Mouse (Mus musculus) neutrophil, adult 83 days (primary cell): ENCODE results near the gene Zkscan4. TPM values are rescaled to one million over a fixed set of nuclear protein-coding genes. Genes with fewer than 3 reads are reported as not detected.

Experiments
- total RNA-seq, 2 experiments: library from RNA; stranded (reverse); gene quantifications; one replicate each; pipeline ENCODE4 v1.2.4; 2023

The Zkscan4 gene
- under 1 TPM in 1 of 2 experiments, not detected in 1; 0.22 TPM for total RNA-seq

GRCm38 (mm10) chr13:21478759-21479670, at the start of gene Zkscan4, which contains the start of gene Gm10065:
Gene Zkscan4, plus strand, starts transcription at chr13:21478907.
Gene Gm10065, minus strand, starts transcription at chr13:21479441.

GRCm38 (mm10) chr13:21440503-21441206, 38.1 kb upstream of the Zkscan4 start, which contains the start of gene Pgbd1:
Gene Pgbd1, minus strand, starts transcription at chr13:21441058.

GRCm38 (mm10) chr13:21453449-21453848, 25.3 kb upstream of the Zkscan4 start, which contains the start of gene Zscan26:
Gene Zscan26, minus strand, starts transcription at chr13:21453730.

GRCm38 (mm10) chr13:21468061-21469019, 10.4 kb upstream of the Zkscan4 start, which contains the start of gene Nkapl:
Gene Nkapl, minus strand, starts transcription at chr13:21468509.

GRCm38 (mm10) chr13:21495080-21495479, 16.4 kb downstream of the Zkscan4 start, which contains the start of gene AK157302:
Gene AK157302, plus strand, starts transcription at chr13:21495223.

GRCm38 (mm10) chr13:21501182-21501581, 22.5 kb downstream of the Zkscan4 start, which contains the start of gene Gm11273:
Gene Gm11273, minus strand, starts transcription at chr13:21501418.

GRCm38 (mm10) chr13:21530781-21531201, 52.1 kb downstream of the Zkscan4 start, which contains the start of gene Zkscan8:
Gene Zkscan8, minus strand, starts transcription at chr13:21531120.

Other genes starting within 250 kb of the Zkscan4 start
- not detected for gene Gpx5, start 186.2 kb upstream of the Zkscan4 start, total RNA-seq
- not detected for gene Gpx6, start 166.8 kb upstream of the Zkscan4 start, total RNA-seq
- not detected for gene Olfr1367, start 132.0 kb upstream of the Zkscan4 start, total RNA-seq
- gene Zscan12, start 116.1 kb upstream of the Zkscan4 start, total RNA-seq: 1 to 10 TPM; 2.3 to 2.9 TPM
- gene Zkscan3, start 76.2 kb upstream of the Zkscan4 start, total RNA-seq: 10 to 100 TPM; 23.5 to 24.5 TPM
- not detected for gene Pgbd1, start 37.8 kb upstream of the Zkscan4 start, total RNA-seq
- gene Zscan26, start 25.2 kb upstream of the Zkscan4 start, total RNA-seq: 1 to 10 TPM; 8.4 to 9.1 TPM
- gene Nkapl, start 10.4 kb upstream of the Zkscan4 start, total RNA-seq: not detected
- not detected for gene Gm10065, start 534 bp downstream of the Zkscan4 start, total RNA-seq
- gene AK157302, start 16.3 kb downstream of the Zkscan4 start, total RNA-seq: 1 to 10 TPM; 2.4 to 2.7 TPM
- gene Gm11273, start 22.5 kb downstream of the Zkscan4 start, total RNA-seq: 10 to 100 TPM; 11.5 to 12.9 TPM
- 1 to 10 TPM; 2.4 to 3.9 TPM for gene Zkscan8, start 52.2 kb downstream of the Zkscan4 start, total RNA-seq
- gene Olfr1366, start 63.9 kb downstream of the Zkscan4 start, total RNA-seq: not detected
- not detected for gene Olfr1535, start 81.0 kb downstream of the Zkscan4 start, total RNA-seq
- gene Olfr1364, start 102.9 kb downstream of the Zkscan4 start, total RNA-seq: not detected
- not detected for gene Olfr1362, start 135.1 kb downstream of the Zkscan4 start, total RNA-seq
- gene Olfr11, start 163.6 kb downstream of the Zkscan4 start, total RNA-seq: not detected
- not detected for gene Olfr1361, start 184.5 kb downstream of the Zkscan4 start, total RNA-seq
- not detected for gene Olfr1360, start 198.5 kb downstream of the Zkscan4 start, total RNA-seq
- not detected for gene Olfr1359, start 219.2 kb downstream of the Zkscan4 start, total RNA-seq
- gene Hist1h2bl, start 237.2 kb downstream of the Zkscan4 start, total RNA-seq: 1,000 to 10,000 TPM; 1,112 to 1,155 TPM
- gene Hist1h2ai, start 237.5 kb downstream of the Zkscan4 start, total RNA-seq: 100 to 1,000 TPM; 381 to 445 TPM
- gene Hist1h3h, start 238.8 kb downstream of the Zkscan4 start, total RNA-seq: 1,000 to 10,000 TPM; 1,706 to 1,716 TPM
- gene Hist1h2bm, start 243.1 kb downstream of the Zkscan4 start, total RNA-seq: 100 to 1,000 TPM; 312 to 338 TPM